Mouse (Mus musculus) ovary, postnatal 36 days (tissue): ENCODE data around the gene Srebf1.

Experiments
- DNase-seq: peaks from one replicate; pipeline ENCODE4 v3.0.0; 2022; ENCODE audit warnings: low spot score, mixed read lengths

Srebf1 gene

GRCm38 (mm10) chr11:60235351-60235750, 13.0 kb upstream of the Srebf1 start:
- no peak for DNase-seq

- DNase-seq: no peak
These were observed 10.9 kb upstream of the Srebf1 start for GRCm38 (mm10) chr11:60233235-60233634.

DNA sequence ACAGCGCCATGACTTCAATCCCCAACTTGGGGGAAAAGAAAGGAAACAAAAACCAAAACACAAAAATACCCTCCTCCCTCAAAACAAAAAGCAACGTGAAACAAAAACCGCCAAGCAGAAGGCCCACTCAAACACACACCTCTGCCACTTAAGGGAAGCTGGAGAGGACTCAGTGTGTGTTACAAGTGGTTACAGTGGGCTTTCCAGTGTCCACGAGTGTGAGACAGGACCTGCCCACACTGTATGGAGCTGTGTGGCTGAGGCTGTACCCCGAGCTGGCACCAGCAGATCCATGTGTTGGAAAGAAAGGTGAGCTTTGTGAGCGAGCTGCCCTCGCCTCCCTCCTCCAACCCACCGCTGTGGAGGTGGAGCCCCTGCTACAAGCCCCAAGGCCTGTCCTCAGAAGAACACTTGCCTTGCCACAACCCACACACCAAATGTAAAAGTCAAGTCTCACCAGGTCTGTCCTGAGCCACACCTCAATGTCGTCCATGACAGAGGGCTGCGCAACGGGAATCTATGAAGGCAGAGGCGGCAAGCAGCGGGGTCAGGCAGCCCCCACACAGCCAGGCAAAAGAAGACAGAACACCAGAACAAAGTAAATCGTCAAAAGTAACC, 10.2 kb upstream of the Srebf1 start:
- no peak for DNase-seq

DNA sequence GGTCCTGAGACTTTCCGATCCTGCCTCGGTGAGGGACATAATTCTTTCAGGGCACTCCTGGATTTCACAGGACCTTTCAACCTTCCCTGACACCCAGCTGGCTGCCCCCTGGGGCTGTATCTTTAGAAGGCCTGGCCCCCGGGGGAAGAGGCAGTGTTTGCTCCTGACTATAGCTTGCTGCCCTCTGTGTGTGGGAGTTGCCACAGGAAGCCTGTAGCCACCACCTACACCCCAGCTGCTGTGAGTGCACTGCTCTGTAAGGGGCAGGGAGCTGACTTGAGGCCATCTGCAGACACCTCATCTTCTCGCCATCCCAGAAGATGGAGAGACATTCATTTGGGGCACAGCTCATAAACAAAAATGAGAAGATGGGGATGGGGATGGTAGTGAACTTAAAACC, 9.6 kb upstream of the Srebf1 start:
- no peak for DNase-seq

- no peak for DNase-seq
These were observed 8.9 kb upstream of the Srebf1 start for GRCm38 (mm10) chr11:60231326-60231725.

DNA sequence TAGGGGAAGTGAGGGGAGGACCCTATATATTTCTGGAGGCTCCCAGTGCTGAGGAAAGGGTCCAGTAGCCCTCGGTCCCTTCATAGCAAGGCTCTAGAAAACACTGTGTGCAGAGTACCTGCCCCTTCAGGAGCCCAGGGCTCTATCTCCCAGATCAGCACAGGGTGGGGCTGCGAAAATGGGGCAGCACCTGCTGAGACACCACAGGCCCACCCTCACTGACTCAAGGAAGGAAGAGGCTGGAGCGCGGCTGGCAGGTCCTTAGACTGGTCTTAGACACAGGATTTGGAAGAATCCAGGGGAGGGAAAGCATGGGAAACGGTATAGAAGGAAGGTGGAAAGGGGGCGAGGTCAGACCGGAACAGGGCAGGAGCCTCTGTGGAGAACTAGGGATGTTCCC, 8.1 kb upstream of the Srebf1 start:
- DNase-seq: no peak

- no peak for DNase-seq
These were observed 7.4 kb upstream of the Srebf1 start for GRCm38 (mm10) chr11:60229821-60230220.

- DNase-seq: no peak
These were observed 6.1 kb upstream of the Srebf1 start for GRCm38 (mm10) chr11:60228525-60228924.

DNA sequence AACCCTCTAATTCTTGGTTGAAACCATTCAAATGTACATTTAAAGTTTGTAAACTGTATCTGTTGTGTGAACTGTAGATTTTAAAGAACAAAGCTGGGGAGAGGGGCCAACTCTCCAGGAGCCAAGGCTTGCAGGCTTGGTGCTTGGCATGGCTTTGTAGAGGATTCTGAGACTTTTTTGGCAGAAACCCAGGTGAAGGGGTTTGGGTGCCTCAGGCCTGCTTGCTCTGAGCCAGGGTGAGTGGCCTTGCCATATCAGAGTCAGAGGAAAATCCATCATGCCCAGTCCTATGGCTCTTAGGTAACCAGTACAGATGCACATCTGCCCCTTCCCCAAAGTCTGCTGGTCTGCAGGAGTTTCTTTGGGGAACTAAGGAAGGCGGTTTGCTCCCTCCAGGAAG, 3.5 kb upstream of the Srebf1 start:
- no peak for DNase-seq

DNA sequence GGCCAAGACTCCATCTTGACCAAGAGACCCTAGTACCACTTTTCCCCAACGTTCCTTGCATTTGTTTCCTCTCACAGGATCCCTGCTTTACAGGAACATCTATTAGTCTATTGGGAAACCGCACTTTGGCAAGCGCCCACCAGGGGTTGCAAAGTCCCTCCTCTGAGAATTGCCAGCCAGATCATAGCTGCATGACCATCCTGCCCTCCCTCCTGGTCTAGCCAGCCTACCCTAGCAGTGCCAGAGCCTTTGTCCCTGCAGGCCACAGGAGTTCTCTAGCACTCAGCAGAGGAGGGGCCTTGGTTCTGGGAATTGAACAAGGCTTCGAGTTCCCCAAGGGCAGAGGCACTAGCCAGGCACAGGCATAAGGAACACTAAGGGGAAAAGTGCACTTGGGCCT, 2.3 kb upstream of the Srebf1 start:
- DNase-seq: peak; percentile 52

DNA sequence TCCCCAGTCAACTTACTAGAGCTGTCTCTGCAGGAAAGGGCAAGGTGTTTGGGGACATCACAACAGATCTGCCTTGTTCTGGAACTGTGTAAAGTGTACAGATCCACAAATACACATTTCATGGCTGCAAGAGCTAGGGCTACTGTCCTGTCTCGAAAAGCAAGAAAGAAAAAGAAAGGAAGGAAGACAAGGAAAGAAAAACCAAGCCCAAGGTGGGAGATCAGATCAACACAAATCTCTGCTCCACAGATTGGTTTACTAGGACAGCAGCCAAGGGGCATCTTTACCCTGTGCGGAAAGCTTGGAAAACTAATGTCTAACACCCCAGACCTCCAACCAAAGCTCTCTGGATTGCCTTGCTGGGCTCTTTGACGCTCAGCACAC, 304 bp downstream of the Srebf1 start:
- no peak for DNase-seq

DNA sequence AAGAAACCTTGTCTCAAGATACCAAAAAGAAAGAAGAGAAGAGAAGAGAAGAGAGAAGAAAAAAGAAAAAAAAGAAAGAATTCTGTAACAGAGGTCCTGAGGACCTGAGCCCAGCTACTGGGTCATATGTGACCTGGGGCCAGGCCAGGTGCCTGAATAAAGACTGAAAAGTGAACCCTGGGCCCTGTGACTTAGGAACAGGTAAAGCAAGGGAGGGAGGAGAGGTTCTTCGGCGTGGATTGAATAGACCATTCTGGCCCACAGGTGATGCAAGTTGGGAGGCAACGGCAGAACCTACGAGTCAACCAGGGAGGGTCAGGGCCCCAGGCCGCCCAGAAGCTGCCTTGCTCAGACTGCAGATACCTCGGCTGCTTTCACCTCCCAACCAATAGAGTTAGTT, 956 bp downstream of the Srebf1 start:
- DNase-seq: no peak

DNA sequence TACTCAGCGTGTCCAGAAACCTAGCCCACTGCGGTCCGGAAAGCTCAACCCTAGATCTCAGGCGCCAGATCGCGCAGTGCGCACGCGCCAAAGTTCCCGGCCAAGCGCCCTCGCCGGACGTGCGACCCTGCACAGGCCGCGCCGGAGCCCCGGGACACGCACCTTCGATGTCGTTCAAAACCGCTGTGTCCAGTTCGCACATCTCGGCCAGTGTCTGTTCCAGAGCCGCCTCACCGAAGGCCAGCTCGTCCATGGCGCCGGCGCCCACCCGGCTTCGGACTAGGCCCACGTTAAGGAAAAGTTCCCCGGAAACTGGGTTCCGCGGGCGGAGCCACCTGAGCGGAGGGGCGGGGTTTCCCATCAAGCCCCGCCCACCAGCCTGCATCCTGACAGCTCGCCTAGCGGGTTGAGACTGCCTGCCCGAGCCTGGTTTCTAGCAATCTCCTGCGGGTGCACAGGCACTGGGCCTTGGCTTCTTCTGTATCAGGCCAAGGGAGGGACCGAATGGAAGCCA, 2.0 kb downstream of the Srebf1 start:
- peak; percentile 93 for DNase-seq

- no peak for DNase-seq
These were observed 2.8 kb downstream of the Srebf1 start for GRCm38 (mm10) chr11:60219609-60220008.

GRCm38 (mm10) chr11:60217467-60217866, 4.9 kb downstream of the Srebf1 start:
- DNase-seq: no peak

- no peak for DNase-seq
These were observed 5.7 kb downstream of the Srebf1 start for GRCm38 (mm10) chr11:60216671-60217070.

DNA sequence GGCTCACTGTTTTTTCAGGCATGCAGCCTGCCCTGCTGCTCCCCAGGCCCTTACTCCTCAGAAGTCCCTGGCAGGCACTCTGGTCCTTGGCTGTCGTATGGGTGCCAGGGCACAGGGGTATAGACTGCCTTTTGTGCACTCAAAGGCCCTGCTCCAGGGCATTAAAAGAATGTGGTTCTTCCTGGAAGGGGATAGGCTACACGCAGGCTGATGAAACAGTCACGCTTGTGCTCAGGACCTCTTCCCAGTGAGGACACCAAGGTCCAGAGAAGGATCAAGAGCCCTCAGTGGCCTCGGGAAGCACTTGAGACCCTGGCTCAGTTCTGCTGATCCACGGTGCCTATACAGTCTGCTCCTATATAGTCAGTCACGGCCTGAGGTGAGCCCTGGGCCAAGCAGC, 9.1 kb downstream of the Srebf1 start:
- no peak for DNase-seq

GRCm38 (mm10) chr11:60211761-60212160, 10.6 kb downstream of the Srebf1 start:
- DNase-seq: no peak

- DNase-seq: no peak
These were observed 11.2 kb downstream of the Srebf1 start for GRCm38 (mm10) chr11:60211152-60211551.

DNA sequence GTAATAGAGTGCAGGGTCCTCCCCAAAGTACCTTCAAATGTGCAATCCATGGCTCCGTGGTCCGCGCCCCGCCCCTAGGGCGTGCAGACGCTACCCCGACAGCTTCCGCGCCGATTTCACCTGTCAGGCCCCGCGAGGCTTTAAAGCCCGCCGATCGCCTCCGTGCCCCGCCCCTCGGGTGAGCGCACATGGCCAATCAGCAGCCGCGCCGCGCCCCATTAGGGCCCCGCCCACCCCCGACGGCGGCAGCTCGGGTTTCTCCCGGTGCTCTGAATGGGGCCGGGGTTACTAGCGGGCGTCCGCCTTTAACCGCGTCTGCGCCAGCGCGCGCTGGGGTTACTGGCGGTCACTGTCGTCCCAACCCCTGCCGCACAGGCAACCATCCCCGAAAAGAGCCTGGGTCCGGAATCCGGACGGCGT, 12.1 kb downstream of the Srebf1 start:
- peak; percentile 95 for DNase-seq

- no peak for DNase-seq
These were observed 12.5 kb downstream of the Srebf1 start for GRCm38 (mm10) chr11:60209933-60210249.

DNA sequence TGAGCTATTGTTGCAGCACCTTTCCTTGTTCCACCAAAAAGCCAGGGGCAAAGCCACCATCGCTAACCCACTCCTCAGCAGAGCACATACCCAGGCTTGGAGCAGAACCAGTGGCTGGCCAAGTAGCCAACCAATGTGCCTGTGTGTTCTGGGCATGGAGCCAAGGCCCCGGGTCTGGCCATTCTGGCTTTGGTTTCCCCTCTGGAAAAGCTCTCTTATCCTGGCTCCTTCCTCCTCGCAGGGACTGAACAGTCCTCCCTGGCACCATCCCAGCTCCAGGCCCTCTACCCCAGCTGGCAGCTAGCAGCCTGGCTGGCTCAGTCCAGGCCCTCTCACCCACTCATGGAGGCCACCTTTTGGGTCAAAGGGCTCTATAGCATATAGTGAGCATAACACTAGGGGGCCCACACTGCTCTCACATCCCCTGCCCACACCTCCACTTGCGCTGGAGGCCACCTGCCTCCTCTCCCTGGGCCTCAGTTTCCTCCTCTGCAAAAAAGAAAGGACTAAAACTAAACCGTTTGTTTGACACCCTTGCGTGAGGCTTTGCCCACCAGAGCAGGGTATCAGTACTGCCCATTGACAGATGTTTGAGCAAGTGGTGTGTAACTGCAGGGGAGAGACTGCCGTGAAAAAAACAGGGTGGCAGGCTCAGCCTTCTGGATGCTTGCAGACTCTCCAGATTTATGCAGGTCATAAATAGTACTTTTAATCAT, 13.0 kb downstream of the Srebf1 start:
- DNase-seq: peak; percentile 79

DNA sequence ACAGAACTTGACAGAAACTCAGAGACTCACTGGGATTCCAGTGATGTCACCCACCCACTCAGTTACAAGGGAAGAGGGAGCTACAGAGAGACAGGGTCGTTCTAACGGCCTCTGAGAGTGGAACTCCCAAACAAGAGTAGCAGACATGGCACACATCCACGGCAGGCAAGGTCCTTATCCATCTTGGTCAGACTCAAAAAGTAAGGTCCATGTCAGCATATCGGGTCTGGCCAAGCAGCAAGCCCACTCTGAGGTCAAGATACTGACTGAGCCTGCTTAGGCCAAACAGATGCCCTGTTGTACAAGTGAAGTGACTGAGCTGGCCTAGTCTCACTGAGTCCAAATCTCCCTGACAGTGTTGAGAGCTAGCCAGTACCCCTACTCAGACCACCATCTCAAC, 13.7 kb downstream of the Srebf1 start:
- DNase-seq: no peak

DNA sequence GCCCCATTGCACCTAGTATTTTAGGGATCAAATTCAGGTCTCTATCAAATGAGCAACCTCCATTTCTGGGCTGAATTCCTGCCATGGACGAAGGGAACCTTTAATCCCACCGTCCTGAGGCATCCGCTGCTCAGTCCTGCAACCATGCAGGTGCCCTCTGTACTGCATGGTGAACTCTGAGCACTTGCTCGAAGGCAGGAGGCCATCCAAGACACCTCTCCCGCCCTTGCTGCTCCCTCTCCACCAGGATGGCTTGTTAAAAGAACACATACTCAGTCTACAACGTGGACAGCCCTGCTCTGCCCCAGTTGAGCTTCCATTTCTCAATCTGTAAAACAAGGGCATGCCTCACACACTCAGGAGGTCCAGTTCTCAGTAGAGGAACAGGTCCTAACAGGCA, 14.2 kb downstream of the Srebf1 start:
- no peak for DNase-seq
